Mouse (Mus musculus): Measurements from ENCODE around the gene Gzme.

The Gzme gene

GRCm38 (mm10) chr14:56120525-56120924, at the start of gene Gzme:
Gzme (minus strand) TSS chr14:56120625.

GRCm38 (mm10) chr14:56168009-56168408, 47.6 kb upstream of the Gzme start:
- 46% methylated on average over 6 of the region's 6 CpGs for WGBS

- 80% methylated on average over 2 of the region's 2 CpGs for WGBS
Measured at GRCm38 (mm10) chr14:56162109-56162508, 41.7 kb upstream of the Gzme start.

- 91% methylated on average over 2 of the region's 2 CpGs for WGBS
Measured at GRCm38 (mm10) chr14:56159479-56159878, 39.1 kb upstream of the Gzme start, which contains the start of gene Gzmg. Gzmg (minus strand) TSS chr14:56159579.

GRCm38 (mm10) chr14:56155340-56155739, 34.9 kb upstream of the Gzme start:
- WGBS: 69% methylated on average over 2 of the region's 2 CpGs

GRCm38 (mm10) chr14:56133675-56134074, 13.2 kb upstream of the Gzme start:
- 77% methylated on average over 1 of the region's 1 CpGs for WGBS

GRCm38 (mm10) chr14:56132508-56132907, 12.1 kb upstream of the Gzme start, which contains the start of gene Gzmd:
Gzmd (minus strand) TSS chr14:56132608.
- WGBS: 85% methylated on average over 2 of the region's 2 CpGs

- WGBS: 49% methylated on average over 3 of the region's 3 CpGs
Measured at GRCm38 (mm10) chr14:56128341-56128740, 7.9 kb upstream of the Gzme start.

- WGBS: 85% methylated on average over 3 of the region's 3 CpGs
Measured at GRCm38 (mm10) chr14:56123516-56123915, 3.1 kb upstream of the Gzme start.

- WGBS: 93% methylated on average over 33 of the region's 33 CpGs
Measured at GRCm38 (mm10) chr14:56115531-56116310, 4.7 kb downstream of the Gzme start.

- WGBS: 59% methylated on average over 13 of the region's 13 CpGs
Measured at GRCm38 (mm10) chr14:56105447-56106180, 14.8 kb downstream of the Gzme start.

- WGBS: 94% methylated on average over 5 of the region's 5 CpGs
Measured at GRCm38 (mm10) chr14:56105016-56105415, 15.4 kb downstream of the Gzme start.

GRCm38 (mm10) chr14:56103452-56103851, 17.0 kb downstream of the Gzme start:
- WGBS: 60% methylated on average over 3 of the region's 3 CpGs

- WGBS: 82% methylated on average over 10 of the region's 10 CpGs
Measured at GRCm38 (mm10) chr14:56102386-56102785, 18.0 kb downstream of the Gzme start, which contains the start of gene Ctsg. Ctsg (minus strand) TSS chr14:56102574.

- WGBS: 84% methylated on average over 4 of the region's 4 CpGs
Measured at GRCm38 (mm10) chr14:56098940-56099339, 21.5 kb downstream of the Gzme start.

- 88% methylated on average over 1 of the region's 1 CpGs for WGBS
Measured at GRCm38 (mm10) chr14:56097597-56097996, 22.8 kb downstream of the Gzme start.

- 84% methylated on average over 2 of the region's 2 CpGs for WGBS
Measured at GRCm38 (mm10) chr14:56093353-56093752, 27.1 kb downstream of the Gzme start.

GRCm38 (mm10) chr14:56086711-56087110, 33.7 kb downstream of the Gzme start:
- 81% methylated on average over 3 of the region's 3 CpGs for WGBS

GRCm38 (mm10) chr14:56085167-56085566, 35.3 kb downstream of the Gzme start, which contains the start of gene Mcpt8:
Mcpt8 (minus strand) TSS chr14:56085273.
- WGBS: 94% methylated on average over 2 of the region's 2 CpGs

- 59% methylated on average over 4 of the region's 4 CpGs for WGBS
Measured at GRCm38 (mm10) chr14:56082016-56082415, 38.4 kb downstream of the Gzme start.

All from cerebral cortex, adult 2 months (tissue).